Mouse (Mus musculus): ENCODE results near the gene Snx11.

DNA sequence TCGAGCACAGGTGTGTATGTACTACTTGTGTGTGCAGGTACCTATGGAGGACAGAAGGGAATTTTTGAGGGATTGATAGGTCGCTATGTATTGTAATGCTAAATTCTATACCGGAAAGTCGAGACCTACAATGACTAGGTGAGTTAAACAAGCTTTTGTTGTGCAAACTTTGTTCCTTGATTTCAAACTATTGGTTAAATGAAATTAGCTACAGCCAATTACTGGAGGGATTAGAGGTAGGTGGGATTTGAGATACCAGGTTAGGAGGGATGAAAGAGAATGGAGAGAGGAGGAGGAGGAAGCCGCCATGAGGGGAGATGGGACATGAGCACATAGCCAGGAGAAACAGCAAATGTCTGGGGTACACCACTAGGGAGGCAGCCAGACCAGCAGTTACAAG is 2.9 kb upstream of the Snx11 start:
- no peak for TF ChIP-seq CTCF (IDR thresholded peaks at IDR 0.05; ENCODE audit: borderline replicate concordance, extremely low read depth, insufficient read depth, insufficient read length)
- TF ChIP-seq POLR2A (IDR thresholded peaks at IDR 0.05; ENCODE audit: borderline replicate concordance, extremely low read depth, insufficient read depth, insufficient read length, poor library complexity, severe bottlenecking): no peak
